Mouse (Mus musculus): Measurements from ENCODE around the gene Chtop. TPM values are rescaled to one million over a fixed set of nuclear protein-coding genes. Genes with fewer than 3 reads are reported as not detected.
A peak's percentile ranks its signal among the peaks of the same experiment; 100 is the strongest.

The Chtop gene
- total RNA-seq, 2 experiments from 2014 or later, result 33.0 to 45.3 TPM

DNA sequence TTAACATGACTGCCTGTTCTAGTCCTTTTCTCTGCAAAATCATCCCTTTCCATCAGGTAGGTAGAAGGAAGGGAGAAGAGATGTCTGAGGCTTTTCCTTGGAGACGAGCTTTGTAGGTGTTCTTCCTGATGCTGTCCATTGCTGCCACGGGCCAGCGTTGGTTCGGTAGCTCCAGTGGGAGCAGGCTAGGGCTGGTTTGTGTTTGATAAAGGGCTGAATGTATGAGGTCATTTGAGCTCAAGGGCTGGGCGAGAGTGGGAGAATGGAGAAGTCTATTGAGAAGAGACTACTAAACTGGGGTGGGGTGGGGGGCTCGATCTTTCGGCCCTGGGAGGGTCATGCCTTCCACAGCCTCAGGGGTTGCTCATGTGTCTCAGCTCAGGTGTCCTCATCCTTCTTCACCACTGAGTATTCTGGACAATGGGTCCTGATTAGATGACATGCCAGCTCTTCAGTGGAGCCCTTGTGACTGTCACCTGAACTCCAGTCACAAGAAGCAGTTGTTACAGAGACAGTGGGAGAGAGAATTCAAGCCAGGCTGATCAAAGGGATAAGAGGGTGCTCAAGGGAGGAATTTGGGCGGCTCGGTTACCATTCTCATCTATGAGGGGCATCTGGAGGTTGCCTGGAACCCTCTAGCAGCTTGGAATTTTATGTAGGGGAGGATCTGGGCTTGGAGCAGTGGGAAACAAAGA, 3.8 kb upstream of the Chtop start:
- no peak for ATAC-seq (replicated peaks; ENCODE audit: low FRiP score, poor library complexity, severe bottlenecking)

DNA sequence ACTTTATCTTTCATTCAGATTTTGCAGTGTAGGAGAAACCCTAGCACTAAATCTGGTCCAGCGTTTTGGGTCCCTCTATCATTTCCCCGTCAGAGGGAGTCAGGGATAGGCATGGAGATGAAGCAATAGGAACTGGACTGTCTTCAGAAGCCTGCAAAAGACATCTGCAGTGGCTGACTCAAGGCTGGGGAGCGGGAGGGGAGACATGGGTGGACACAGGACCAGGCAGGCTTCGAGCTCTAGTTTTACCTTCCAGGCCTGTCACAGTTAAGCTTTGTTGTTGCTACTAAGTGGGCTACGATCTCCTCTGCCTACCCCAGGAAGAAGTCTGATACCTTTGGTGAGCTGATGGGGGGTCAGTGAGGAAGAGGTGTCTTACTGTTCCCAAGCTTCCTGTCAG, 3.0 kb upstream of the Chtop start:
- no peak for ATAC-seq (replicated peaks; ENCODE audit: low FRiP score, poor library complexity, severe bottlenecking)

DNA sequence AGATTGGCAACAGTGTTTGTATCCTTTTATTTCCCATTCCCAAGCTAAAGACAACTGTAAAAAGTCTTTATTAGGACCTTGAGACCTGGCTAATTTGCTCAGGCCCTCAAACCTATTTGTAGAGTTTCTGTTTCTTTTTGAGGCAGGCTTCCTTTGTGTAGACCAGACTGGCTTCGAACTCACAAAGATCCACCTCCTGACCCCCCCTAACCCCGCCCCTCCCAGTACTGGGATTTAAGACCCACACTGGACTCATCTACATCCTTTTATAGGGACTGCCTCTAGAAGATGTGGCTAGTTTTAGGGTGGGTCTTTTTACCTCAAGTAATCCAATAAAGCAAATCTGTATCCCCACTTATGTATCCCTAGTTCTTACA, 437 bp upstream of the Chtop start:
- ATAC-seq (replicated peaks; ENCODE audit: low FRiP score, poor library complexity, severe bottlenecking), result peak; percentile 11

DNA sequence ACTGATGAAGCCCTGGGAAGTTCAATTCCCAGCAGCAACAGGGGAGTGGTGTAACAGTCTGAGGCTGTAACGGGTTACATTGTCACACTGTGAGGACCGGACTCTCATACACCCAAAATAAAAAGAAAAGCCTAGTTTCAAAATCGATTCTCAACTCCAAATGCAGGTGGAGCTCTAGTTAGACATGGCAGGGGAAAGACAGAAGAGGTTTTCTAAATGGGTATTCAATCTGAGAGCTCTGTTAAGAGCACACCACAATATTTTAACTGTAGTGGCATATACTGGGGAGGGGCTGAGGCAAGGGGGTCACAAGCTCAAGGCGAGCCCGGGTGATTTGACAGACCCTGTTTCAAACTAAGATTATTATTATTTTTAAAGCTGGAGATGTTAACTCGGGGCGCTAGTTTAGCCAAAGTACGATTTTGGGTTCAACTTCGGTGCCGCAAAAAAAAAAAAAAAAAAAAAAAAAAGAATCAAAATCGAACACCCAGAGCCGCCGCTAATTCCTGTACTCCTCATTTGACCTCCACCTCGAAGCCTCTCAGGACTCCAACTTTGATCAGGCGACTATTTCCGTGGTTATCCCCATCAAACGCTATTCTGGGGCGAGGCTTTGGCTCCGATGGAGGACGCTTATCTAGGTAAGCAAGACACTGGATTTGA, 880 bp downstream of the Chtop start:
- ATAC-seq (replicated peaks; ENCODE audit: low FRiP score, poor library complexity, severe bottlenecking), result no peak; the same call in 1 of the 2 replicates

DNA sequence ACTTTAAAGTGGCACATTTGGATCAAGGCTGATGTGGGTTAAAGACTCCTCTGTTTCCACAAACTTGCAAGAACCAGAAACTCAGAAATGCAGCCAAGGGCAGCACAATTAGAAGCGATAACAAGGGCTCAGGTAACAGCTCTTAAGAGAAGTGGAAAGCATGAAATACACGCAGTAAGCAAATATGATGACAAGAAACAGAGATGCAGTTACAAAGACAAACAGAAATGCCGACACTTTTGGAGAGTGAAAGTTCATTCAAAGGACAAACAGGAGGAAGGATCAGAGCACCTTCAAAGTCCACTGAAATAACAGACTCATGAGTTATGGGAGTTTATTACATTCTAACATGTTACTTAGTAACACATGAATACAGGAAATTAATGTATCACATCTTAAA, 2.9 kb downstream of the Chtop start:
- ATAC-seq (replicated peaks; ENCODE audit: low FRiP score, poor library complexity, severe bottlenecking), result no peak

DNA sequence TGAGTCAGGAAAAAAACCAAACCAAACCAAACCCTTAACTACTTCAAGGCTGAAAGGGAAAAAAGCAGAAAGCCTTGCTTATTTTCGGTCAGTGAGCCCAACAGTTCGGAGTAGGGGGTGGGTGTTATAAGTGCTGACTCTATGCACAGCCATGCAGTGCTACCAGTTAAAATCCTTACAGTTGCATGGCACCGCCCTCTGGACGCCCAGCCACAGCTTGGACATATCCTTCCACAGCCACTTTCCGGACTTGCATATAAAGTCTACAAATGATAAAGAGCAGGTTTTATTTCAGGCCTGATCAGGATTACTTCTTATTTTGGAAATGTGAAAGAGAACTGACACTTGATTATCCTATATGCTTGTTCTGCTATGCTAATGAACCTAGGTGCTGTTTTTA, 4.1 kb downstream of the Chtop start:
- no peak for ATAC-seq (replicated peaks; ENCODE audit: low FRiP score, poor library complexity, severe bottlenecking)

DNA sequence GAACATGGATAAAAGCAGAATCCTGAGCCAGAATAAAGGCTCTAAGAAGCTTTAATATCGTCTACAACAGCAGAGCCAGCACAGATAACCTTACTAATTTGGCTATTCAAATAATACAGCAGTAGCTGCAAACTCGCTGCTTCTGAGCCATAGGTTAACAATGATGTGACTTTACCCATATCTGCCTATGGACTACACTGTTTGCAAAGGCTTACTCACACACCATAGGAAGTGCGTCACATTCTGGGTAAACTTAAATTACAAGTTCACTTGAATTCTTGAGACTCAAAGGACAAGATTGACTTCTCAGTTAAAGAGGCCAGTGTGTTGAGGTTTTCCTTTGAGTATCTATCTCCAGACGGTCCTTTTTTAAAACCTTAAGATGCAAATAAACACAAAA, 5.9 kb downstream of the Chtop start:
- ATAC-seq (replicated peaks; ENCODE audit: low FRiP score, poor library complexity, severe bottlenecking), result no peak

DNA sequence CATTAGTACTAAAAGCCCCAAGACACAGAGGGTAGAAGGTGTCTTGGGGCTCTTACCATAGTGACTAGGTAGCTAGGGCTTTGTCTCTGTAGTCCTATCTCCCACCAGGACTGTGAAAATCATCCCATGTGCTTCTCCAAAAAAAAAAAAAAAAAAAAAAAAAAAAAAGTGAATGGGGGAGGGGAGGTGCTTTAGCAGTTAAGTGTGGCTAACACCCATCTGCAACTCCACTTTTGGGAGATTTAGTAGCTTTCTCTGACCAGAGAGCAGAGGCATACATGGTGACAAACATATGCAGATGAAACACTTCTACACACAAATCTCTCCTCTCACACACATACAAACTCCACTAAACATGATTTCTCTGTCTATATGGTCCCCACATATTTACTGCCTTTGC, 11.7 kb downstream of the Chtop start:
- no peak for ATAC-seq (replicated peaks; ENCODE audit: low FRiP score, poor library complexity, severe bottlenecking)

DNA sequence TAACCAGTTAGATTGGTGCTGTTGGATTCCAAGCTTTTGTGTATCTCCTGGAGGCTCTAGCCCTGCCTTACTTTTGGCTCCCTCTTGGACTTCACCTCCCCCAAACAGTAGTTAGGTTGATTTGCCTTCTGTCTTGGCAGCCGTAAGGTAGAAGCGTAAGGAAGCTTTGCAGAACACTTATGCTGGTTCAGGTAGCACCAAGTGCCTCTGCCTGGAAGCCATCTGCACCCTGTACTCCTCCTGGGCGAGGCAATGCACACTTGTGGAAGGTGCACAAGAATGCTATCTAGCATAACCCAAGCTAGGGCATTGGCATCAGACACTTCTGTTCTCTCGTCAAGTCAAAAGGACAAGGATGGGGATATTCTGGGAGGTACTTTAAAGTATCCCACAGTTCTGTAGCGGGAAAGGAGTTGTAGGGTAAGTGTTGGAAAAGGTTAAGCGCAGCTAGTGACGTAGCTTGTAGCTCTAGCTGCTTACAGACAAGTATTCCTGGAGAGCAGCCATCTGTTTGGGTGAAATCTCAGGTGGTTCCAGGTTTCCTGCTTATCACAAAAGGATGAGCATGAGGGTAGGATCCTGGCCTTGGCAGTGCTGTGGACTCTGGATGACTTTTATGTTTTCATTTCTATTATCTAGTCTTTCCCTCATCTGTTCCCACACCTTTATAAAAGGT, 13.3 kb downstream of the Chtop start:
- ATAC-seq (replicated peaks; ENCODE audit: low FRiP score, poor library complexity, severe bottlenecking), result no peak

DNA sequence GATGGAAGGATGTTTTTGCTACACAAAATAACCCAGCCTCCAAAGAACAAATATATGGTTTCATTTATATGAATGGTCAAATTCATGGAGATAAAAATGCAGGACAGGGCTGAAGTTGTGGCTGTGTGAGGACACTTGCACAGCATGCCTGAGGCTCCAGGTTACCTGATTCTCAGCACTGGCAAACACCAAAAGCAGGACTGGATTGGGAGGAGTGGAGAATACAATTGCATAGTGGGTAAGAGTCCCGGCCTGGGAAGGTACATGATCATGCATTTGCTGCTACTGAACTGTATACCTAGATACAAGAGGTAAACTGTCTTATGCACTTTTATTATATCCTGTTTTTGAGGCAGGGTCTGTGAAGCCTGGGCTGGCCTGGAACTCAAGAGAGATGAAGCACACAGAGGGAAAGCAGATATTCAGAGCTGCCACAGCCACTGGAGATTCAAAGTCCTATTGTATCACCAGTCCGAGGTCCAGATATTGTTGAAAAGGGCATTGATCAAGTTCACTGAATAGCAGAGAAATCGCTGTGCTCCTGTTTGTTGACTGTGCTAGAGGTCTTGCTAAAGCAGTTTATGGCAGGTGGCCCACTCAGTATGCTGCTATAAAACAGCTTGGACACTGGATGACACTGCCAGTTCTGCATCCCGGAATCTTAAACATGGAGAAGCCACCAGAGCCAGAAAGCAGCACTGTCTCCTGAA, 15.3 kb downstream of the Chtop start:
- ATAC-seq (replicated peaks; ENCODE audit: low FRiP score, poor library complexity, severe bottlenecking), result no peak

DNA sequence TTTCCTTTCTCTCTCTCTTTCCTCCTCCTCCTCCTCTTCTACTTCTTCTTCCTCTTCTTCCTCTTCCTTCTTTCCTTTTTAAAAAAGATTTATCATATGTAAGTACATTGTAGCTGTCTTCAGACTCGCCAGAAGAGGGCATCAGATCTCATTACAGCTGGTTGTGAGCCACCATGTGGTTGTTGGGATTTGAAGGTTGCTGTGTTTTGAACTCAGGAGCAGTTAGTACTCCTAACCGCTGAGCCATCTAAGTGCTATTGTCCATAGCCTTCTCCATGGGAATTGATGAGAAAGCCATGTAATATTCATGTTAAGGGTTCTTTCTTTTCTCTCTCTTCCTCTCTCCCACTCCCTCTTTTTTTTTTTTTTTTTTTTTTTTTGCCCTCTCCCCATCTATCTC, 17.9 kb downstream of the Chtop start:
- peak; percentile 31 for ATAC-seq (replicated peaks; ENCODE audit: low FRiP score, poor library complexity, severe bottlenecking)

DNA sequence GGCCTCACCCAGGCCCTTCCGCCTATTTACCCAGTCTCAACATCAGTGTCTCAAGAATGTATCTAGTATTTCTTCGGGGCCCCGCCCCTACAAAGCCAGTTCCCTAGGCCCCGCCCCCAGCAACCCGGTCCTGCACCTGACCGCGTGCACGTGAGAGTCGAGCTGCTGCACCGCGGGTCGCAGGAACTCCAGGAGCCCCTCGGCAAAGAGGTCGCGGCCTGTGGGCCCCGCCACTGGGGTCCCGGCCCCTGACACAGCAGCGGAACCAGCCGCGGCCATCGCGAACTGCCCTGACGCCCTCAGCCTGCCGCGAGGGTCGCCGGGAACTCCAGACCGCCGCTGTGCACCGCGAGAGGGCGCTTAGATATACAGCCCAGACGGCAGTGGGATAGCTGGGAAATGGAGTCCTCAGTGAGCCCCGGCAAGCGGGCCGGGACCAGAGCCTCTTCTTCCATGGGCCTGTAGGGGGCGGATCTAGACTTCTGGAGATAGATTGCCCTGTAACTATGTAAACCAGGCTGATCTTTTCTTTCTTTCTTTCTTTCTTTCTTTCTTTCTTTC, 18.5 kb downstream of the Chtop start, which contains the start of gene Snapin:
Gene Snapin, minus strand, starts transcription at position 338 of the 561 bp plus-strand sequence.
- ATAC-seq (replicated peaks; ENCODE audit: low FRiP score, poor library complexity, severe bottlenecking), result peak; percentile 98

DNA sequence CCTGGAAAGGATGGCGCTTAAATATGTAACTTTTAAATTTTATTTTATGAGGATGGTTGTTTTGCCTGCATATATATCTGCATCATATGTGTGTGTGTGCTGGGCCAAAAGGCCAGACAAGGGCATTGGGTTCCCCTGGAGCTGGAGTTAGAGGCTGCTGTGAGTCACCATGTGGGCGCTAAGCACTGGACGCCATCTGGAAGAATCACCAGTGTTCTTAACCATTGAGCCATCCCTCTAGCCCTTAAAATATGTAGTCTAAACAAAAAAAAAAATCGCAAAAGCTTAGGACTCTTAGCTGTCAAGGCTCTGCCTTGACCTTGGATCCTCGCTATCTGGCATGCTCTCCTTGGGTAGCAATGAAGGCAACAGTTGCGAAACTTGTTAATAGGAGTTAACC, 20.7 kb downstream of the Chtop start:
- no peak for ATAC-seq (replicated peaks; ENCODE audit: low FRiP score, poor library complexity, severe bottlenecking)

DNA sequence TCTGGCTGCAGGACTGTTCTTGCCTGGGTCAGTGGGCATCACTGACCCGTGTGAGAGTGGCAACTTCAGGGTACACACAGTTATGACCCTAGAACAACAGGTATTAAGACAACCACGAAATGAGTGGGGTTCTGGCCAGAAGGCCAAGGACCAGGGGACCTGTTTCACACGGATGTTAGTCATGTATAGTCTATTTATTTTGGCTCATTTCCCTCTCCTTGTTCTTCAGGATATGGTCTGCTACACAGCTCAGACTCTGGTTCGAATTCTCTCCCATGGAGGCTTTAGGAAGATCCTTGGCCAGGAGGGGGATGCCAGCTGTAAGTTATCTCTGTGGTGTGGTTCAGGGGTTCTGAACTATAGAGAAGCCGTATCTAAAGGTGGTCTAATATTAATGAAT, 22.3 kb downstream of the Chtop start:
- no peak for ATAC-seq (replicated peaks; ENCODE audit: low FRiP score, poor library complexity, severe bottlenecking)

DNA sequence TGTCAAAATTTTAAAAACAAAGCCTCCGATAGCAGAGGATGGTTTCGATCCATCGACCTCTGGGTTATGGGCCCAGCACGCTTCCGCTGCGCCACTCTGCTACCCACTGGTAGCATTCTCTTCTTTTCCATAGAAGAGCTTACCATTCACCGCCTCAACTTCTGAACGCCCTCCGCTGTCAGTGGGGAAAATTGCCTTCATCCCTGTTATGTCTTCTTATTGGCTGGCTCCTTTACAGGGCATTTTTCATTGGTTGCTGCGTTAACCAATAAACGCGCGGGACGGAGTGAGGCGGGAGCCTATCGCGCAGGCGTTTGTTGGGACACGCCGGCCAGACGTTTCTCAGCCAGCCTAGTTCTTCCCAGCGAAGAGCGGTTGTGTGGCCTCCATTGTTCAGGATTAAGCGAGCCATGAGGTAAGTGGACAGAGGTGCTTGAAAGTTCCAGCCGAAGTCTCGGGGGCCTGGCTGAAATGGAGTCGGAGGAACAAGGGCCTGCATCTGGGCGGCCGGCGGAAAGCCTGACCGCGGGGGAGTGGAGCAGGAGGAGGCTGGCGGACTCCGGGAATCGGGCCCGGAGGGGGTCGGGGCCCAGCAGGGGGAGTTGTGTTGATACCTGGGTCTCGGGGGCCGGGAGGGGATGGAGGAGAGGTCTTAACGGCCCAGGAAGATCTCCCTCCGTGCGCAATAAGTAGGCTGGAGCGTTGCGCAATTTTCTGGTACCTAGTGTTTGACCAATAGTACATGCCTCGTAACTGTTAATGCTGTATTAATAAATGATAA, 33.3 kb downstream of the Chtop start, which contains the start of gene Ilf2:
Gene Ilf2, plus strand, starts transcription at position 296 of the 781 bp plus-strand sequence.
- peak; percentile 97 for ATAC-seq (replicated peaks; ENCODE audit: low FRiP score, poor library complexity, severe bottlenecking)

DNA sequence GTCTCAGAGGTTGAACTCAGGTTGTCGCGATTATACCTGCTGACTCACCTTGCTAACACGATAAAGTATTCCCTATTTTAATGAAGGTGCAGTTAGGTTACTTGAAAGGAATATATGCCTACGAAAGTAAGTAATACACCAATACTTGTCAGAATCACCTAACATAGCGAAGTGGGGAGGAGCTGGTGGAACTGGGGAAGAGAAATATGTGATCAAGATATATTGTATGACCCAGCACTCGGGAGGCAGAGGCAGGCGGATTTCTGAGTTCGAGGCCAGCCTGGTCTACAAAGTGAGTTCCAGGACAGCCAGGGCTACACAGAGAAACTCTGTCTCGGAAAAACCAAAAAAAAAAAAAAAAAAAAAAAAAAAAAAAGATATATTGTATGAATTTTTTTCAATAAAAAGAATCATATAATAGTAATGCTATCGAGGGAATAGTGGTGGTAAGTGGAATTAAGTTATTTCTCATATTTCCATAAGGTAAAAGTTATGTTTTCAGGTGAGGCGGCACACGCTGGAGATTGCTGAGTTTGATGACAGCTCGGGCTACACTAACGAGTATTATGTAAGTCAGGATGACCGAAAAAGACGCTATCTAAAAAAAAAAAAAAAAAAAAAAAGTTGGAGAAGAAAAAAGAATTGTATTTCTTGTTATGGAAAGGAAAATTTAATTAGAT, 34.0 kb downstream of the Chtop start:
- ATAC-seq (replicated peaks; ENCODE audit: low FRiP score, poor library complexity, severe bottlenecking), result peak; percentile 40; the same call in 1 of the 2 replicates

DNA sequence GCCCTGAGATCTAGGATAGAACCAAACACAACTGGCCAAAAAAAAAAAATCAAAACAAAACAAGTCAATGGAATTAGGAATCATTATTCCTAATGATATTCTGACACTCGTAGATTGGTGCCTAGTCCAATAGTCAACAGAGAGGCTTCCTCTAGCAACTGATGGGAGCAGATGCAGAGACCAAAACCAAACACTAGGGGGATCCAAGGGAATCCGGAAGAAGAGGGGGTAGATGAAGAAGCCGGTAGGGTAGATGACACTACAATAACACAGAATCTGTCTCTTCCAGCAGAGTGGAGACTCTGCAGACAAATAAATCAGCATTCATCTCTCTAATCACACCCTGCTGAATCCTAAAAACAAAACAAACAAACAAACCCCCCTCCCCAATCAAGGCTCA, 37.1 kb downstream of the Chtop start:
- peak; percentile 48; the same call in 1 of the 2 replicates for ATAC-seq (replicated peaks; ENCODE audit: low FRiP score, poor library complexity, severe bottlenecking)

DNA sequence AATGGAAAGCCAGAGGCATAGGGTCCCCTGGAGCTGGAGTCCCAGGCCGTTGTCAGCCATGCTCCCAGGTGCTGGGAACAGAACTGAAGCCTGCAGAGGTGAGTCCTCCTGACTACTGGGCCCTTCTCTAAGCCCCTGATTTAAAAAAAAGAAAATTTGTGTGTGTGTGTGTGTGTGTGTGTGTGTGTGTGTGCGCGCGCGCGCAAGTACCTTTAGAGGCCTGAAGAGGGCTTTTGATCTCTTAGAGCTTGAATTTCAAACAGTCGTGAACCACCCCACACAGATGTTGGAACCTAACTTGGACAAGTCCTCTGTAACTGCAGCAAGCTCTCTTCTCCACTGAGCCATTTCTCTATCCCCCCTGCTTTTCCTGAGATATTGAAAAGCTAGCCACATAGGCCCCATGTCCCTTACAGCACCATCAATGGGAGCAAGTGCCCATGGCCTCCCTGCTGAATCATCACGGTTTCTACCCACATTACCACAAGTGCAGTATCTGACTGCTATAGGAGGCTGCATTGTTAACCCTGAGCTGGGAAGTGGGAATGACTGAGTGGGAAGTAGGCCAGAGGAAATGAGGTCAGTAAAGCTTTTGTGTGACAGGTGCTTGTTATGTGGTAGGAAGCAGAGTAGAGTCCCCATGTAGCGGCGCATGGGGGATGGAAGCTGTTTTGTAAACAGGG, 41.5 kb downstream of the Chtop start:
- no peak for ATAC-seq (replicated peaks; ENCODE audit: low FRiP score, poor library complexity, severe bottlenecking)
